Mouse (Mus musculus): ENCODE results near the gene Naa38.

DNA sequence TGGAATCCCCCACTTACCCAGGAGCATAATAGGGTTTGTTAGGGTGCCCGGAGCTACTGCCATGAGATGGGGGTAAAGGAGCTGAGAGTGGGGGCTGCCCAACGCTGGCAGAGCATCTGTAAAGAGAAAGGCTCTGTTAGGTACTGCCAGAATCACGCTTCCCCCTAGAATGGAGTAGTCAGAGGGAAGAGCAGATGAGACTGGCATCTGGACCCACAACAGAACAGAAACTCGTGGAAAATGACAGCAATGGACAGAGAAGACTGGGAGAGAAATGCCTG, 12.4 kb downstream of the Naa38 start:
- no peak for TF ChIP-seq CTCF (IDR thresholded peaks at IDR 0.05; ENCODE audit: borderline replicate concordance, insufficient read depth, low read depth, low read length)
- no peak for TF ChIP-seq POLR2A (IDR thresholded peaks at IDR 0.05; ENCODE audit: borderline replicate concordance, insufficient read depth, low read length)

Measured in cerebellum, adult 2 months (tissue).